Mouse (Mus musculus) brain, adult 10 weeks (tissue): ENCODE results near the gene Tmod4. TPM values are rescaled to one million over a fixed set of nuclear protein-coding genes. Genes with fewer than 3 reads are reported as not detected.

ENCODE experiments used
- polyA plus RNA-seq: library from polyadenylated mRNA; stranded (reverse); fragments of 350-450 nt; fragmentation: Illumina TruSeq; extraction: RNeasy Lipid Tissue Mini Kit (QIAGEN cat#74804); gene quantifications from one replicate; pipeline ENCODE4 v1.2.3, GENCODE M21; 2015; ENCODE audit warnings: low read depth, low replicate concordance

The Tmod4 gene
- polyA plus RNA-seq: 1.2 TPM

DNA sequence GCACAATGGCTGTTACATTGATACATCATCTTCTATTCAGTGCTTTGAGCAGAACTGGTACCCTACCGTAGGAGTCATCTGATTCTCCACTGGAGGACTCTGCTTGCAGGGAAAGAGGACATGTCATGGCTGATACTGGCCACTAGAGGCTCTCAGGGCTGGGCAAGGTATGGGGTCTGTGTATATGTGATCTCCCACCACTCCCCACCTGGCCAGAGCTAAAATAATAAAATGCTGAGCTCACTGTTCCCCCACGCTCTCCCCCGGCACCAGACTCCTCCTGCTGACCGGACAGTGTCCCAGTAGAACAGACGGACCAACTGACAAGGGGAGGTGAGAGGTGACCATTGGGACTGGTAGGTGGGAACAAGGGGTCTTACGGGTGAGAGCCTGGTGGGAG, at the start of gene Tmod4:
Gene Tmod4, plus strand, starts transcription at position 231 of the 400 bp plus-strand sequence.

DNA sequence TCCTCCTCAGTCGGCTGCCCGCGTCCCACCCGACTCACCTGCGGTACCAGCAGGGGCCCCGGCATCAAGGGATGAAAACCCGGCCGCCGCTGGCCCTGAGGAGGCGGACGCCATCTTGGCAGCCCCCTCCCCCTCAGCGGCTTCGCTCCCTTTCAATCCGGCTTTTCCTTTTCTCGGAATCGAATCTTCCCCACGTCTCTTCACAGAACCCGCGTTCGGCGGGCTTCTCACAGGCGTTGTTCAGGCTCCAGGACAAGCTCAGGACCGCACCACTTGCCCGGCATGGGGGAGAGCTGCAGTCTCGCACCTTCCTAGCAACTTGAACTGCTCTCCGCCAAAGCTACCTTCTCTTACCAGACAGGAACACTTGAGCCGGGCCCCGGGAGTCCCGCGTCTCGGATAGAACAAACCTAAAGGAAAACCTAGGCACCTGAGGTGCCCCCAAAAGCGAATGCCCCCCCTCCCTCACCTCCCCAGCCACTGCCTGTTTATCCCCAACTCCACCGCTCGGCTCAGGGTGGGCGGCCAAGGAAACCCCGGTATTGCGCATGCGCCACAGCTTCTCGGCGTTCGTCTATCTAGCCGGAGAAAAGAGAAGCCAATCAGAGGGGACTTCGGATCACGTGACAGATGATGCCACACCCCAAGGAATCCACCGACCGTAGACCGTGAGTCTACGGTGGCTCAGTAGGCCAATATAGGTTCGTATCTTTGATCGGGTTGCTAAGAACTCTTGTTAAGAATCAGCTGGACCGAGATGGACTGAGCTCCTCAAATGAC, 17.7 kb upstream of the Tmod4 start, which contains the start of gene Pip5k1a:
Gene Pip5k1a, minus strand, starts transcription at position 593 of the 780 bp plus-strand sequence.

DNA sequence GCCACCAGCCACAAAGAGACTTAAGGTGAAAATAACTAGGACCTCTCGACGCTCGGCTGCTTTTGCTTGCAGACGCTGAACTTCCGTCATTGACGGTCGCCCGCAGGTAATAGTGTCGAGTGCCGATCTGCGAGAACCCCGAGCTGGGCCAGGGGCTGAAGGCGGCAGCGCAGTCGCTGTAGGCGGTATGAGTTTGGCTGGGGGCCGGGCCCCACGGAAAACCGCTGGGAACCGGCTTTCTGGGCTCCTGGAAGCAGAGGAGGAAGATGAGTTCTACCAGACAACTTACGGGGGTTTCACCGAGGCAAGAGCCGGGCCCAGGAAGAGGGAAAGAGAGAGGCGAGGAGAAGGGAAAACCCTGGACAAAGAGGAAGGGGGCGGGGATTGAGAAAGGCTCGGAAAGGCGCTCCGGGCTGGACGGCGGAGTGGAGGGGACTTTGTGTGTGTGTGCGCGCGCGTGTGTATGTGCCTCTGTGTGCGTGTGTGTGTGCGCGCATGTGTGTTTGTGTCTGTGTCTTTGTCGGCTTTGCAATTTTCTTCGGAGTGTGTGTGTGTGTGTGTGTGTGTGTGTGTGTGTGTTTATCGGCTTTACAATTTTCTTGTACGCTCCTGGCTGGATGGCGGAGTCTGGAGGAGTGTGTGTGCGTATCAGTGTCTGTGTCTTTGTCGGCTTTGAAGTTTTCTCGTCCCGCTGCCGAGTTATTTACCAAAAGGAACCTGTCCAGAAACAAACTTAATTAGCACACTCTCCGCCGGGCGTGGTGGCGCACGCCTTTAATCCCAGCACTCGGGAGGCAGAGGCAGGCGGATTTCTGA, 13.2 kb upstream of the Tmod4 start, which contains the start of gene Vps72:
Gene Vps72, plus strand, starts transcription at position 112 of the 816 bp plus-strand sequence.

DNA sequence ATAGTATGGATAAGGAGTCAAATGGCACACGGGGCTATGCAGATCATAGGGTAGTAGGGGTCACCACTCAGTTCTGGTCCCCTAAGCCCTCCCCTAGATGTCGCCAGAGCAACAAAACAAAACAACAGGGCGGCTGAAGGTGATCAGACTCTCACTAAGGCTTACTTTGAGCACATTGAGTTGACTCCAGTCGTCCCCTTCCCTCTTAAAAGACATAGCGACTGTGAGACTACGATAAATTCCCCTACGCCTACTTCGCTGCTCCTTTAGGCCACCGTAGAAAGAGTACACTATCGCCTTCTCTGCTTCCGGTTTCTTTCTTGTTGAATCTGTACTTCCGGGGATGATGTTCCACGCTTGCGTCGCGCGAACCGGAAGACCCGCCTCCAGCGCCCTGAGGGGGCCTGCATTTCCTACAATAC, 9.4 kb downstream of the Tmod4 start, which contains the start of the genes Scnm1 and Lysmd1:
Gene Scnm1, minus strand, starts transcription at position 332 of the 422 bp plus-strand sequence.
Gene Lysmd1, plus strand, starts transcription at position 409 of the 422 bp plus-strand sequence.

DNA sequence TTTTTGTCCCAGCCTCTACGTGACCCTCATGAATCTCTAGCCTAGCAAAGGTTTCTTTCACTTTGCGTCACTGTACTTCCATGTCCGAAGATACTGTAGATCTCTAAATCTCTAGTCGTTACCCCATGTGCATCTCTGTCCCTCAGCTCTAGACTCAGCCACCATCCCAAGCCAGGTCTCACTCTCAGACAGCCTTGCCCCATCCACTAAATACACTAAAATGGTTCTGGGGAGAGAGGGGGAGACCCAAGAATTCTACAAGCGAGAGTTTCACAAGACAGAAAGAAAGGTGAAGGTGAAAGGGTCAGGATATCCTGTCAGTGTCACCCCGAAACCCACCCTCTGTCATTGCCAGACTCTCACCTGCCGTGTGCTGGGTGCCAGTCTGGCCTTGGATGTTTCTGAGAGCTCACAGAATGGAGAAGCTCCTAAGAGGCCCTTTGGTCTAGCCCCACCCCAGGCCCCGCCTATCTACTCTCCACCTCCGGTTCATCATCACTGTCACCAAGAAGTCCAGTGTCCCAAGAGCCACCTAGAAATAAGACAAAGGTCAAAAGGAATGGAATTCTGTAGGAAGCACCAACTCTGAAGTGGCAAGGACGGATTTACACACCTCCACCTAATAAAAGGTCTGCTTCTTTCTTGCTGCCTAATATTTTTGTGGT, 17.8 kb downstream of the Tmod4 start, which contains the start of gene Tnfaip8l2:
Gene Tnfaip8l2, minus strand, starts transcription at position 409 of the 665 bp plus-strand sequence.

DNA sequence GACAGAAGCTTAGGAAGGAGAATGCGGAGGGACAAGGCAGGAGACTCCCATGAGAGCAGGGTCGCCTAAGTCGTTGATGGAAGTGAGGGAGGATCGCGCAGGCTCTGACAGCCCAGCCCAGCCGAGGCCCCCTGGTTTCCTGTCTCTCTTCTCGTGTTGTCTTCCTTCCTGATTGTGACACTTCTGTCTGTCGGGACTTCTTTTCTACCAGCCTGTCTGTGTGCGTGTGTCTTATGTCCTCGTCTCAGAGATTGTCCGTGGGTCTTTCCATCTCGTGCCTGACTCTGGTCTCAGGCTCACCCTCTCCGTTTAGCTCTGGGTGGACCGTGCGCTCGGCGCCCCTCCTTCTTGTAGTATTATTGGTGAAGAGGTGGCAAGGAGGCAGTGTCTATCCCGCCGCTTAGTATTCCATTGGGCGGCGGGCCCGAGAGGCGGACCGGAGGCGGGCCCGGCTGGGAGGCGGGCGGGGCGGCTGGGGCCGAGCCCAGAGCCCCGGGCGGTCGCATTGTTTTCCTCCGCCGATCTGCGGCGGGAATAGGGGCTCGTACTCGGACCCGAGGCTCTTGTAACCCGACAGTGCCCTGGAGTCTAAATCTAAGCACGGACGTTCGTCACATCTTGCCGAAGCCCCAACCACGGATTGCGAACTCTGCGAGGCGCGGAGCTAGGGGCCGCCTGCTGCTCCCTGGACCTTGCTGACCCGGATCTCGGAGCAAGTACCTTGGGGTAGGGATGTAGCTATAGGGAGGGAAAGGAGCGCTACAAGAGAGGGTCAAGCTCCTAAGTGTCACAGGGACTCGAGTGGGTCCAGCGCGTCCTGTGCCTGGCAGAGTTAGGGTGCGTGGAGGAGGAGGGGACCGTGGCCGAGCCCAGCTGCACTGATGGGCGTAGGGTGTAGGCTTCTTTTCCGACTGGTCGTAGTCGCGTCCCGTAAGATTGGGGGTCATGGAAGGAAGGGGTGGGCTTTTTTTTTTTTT, 36.0 kb downstream of the Tmod4 start, which contains the start of gene Sema6c:
Gene Sema6c, plus strand, starts transcription at position 471 of the 977 bp plus-strand sequence.

Other genes starting within 250 kb of the Tmod4 start
- 315 TPM for gene Psmb4, start 237.5 kb upstream of the Tmod4 start, polyA plus RNA-seq
- gene Selenbp1, start 191.4 kb upstream of the Tmod4 start, polyA plus RNA-seq: 17.2 TPM
- 16.9 TPM for gene Rfx5, start 170.4 kb upstream of the Tmod4 start, polyA plus RNA-seq
- gene Pi4kb, start 149.7 kb upstream of the Tmod4 start, polyA plus RNA-seq: 41.1 TPM
- 16.9 TPM for gene Zfp687, start 109.0 kb upstream of the Tmod4 start, polyA plus RNA-seq
- 176 TPM for gene Psmd4, start 81.9 kb upstream of the Tmod4 start, polyA plus RNA-seq
- gene Pip5k1a, start 17.5 kb upstream of the Tmod4 start, polyA plus RNA-seq: 44.0 TPM
- gene Vps72, start 13.5 kb upstream of the Tmod4 start, polyA plus RNA-seq: 44.7 TPM
- gene Scnm1, start 9.5 kb downstream of the Tmod4 start, polyA plus RNA-seq: 83.6 TPM
- gene Lysmd1, start 9.6 kb downstream of the Tmod4 start, polyA plus RNA-seq: 24.7 TPM
- 5.0 TPM for gene Tnfaip8l2, start 17.9 kb downstream of the Tmod4 start, polyA plus RNA-seq
- 14.4 TPM for gene Sema6c, start 36.0 kb downstream of the Tmod4 start, polyA plus RNA-seq
- gene Gabpb2, start 93.4 kb downstream of the Tmod4 start, polyA plus RNA-seq: 7.1 TPM
- gene Cdc42se1, start 104.3 kb downstream of the Tmod4 start, polyA plus RNA-seq: 68.9 TPM
- gene Mllt11, start 107.7 kb downstream of the Tmod4 start, polyA plus RNA-seq: 414 TPM
- 0.30 TPM for gene Gm128, start 117.1 kb downstream of the Tmod4 start, polyA plus RNA-seq
- gene Bnipl, start 126.7 kb downstream of the Tmod4 start, polyA plus RNA-seq: not detected
- 26.8 TPM for gene Mindy1, start 156.9 kb downstream of the Tmod4 start, polyA plus RNA-seq
- 23.6 TPM for gene Prune1, start 157.6 kb downstream of the Tmod4 start, polyA plus RNA-seq
- gene Anxa9, start 182.7 kb downstream of the Tmod4 start, polyA plus RNA-seq: 0.73 TPM
- gene Cers2, start 190.3 kb downstream of the Tmod4 start, polyA plus RNA-seq: 101 TPM
- gene Setdb1, start 232.7 kb downstream of the Tmod4 start, polyA plus RNA-seq: 22.1 TPM